In genomic region chr14:11553679-11554305, GRCm38 (mm10) we compare ENCODE assay signal across 8 mouse cellular contexts. TPM values are rescaled to one million over a fixed set of nuclear protein-coding genes. Genes with fewer than 3 reads are reported as not detected.
DNase-seq lines count a peak whose midpoint lies in the region; ATAC-seq lines count a peak whose summit lies in the region.

No protein-coding gene starts in this region.

- H3K9me3 ChIP-seq in erythroblast, embryonic 14.5 days (ENCODE audit: control insufficient read depth, low read length): no peaks in the 10 kb centered on the region
- H3K9me3 ChIP-seq in heart, embryonic 13.5 days: no peaks in the 10 kb centered on the region
- H3K9me3 ChIP-seq in liver, embryonic 12.5 days (replicated peaks): no peaks in the 10 kb centered on the region
- H3K9me3 ChIP-seq in stomach, embryonic 14.5 days (ENCODE audit: control insufficient read depth, low read depth, low read length): no peaks in the 10 kb centered on the region

- ATAC-seq in erythroblast, adult 5-6 weeks (replicated peaks; ENCODE audit: low FRiP score, poor library complexity, severe bottlenecking): no peak
- peak; percentile 22 for ATAC-seq in heart, embryonic 13.5 days (ENCODE audit: extremely low read depth, insufficient number of reproducible peaks, low FRiP score, low TSS enrichment)
- ATAC-seq in liver, embryonic 12.5 days: peak; percentile 28; the same call in 1 of the 2 replicates
- peak; percentile 64 for ATAC-seq in stomach, embryonic 14.5 days (ENCODE audit: insufficient number of reproducible peaks, insufficient read depth, low FRiP score, low read depth)

- peaks cover 56% of the 10 kb centered on the region for H3K27me3 ChIP-seq in erythroblast, embryonic 14.5 days (ENCODE audit: control insufficient read depth)
- no peaks in the 10 kb centered on the region for H3K27me3 ChIP-seq in heart, embryonic 13.5 days (replicated peaks)
- peaks cover 73% of the 10 kb centered on the region for H3K27me3 ChIP-seq in liver, embryonic 12.5 days (replicated peaks)
- H3K27me3 ChIP-seq in stomach, embryonic 14.5 days (ENCODE audit: control insufficient read depth, insufficient read depth, low read length): no peaks in the 10 kb centered on the region

- H3K9ac ChIP-seq in heart, embryonic 13.5 days: peak overlapping the region; percentile 96
- H3K9ac ChIP-seq in liver, embryonic 12.5 days: peak overlapping the region; percentile 61
- peak overlapping the region; percentile 85 for H3K9ac ChIP-seq in stomach, embryonic 14.5 days (replicated peaks; ENCODE audit: low read depth, low read length)

- peak overlapping the region; percentile 99 for H3K27ac ChIP-seq in heart, embryonic 13.5 days (replicated peaks)
- peak overlapping the region; percentile 76 for H3K27ac ChIP-seq in liver, embryonic 12.5 days
- peak overlapping the region; percentile 98 for H3K27ac ChIP-seq in stomach, embryonic 14.5 days (ENCODE audit: low read length)

- peak overlapping the region; percentile 49 for H3K4me3 ChIP-seq in erythroblast, embryonic 14.5 days (replicated peaks)
- H3K4me3 ChIP-seq in heart, embryonic 13.5 days: peak overlapping the region; percentile 90
- H3K4me3 ChIP-seq in liver, embryonic 12.5 days: peak overlapping the region; percentile 53
- H3K4me3 ChIP-seq in stomach, embryonic 14.5 days (ENCODE audit: low read depth, low read length): peak overlapping the region; percentile 84

- no peaks in the 10 kb centered on the region for H3K36me3 ChIP-seq in erythroblast, embryonic 14.5 days (ENCODE audit: control insufficient read depth)
- H3K36me3 ChIP-seq in heart, embryonic 13.5 days: no peaks in the 10 kb centered on the region
- no peaks in the 10 kb centered on the region for H3K36me3 ChIP-seq in liver, embryonic 12.5 days
- H3K36me3 ChIP-seq in stomach, embryonic 14.5 days (ENCODE audit: control insufficient read depth, insufficient read depth, low read length): no peaks in the 10 kb centered on the region

- peak; percentile 62 for DNase-seq in right cerebral cortex, adult 18-20 months
- no peak for DNase-seq in right cerebral cortex, postnatal 25 days
- no peak for DNase-seq in retina, embryonic 14.5 days (ENCODE audit: low spot score)

- H3K4me1 ChIP-seq in erythroblast, embryonic 14.5 days (ENCODE audit: control insufficient read depth): no peaks in the 10 kb centered on the region
- peaks cover 30% of the 10 kb centered on the region for H3K4me1 ChIP-seq in heart, embryonic 13.5 days
- H3K4me1 ChIP-seq in liver, embryonic 12.5 days: 0 out of 2 replicates have a peak, but pooled peaks cover 5% of the 10 kb centered on the region
- peaks cover 17% of the 10 kb centered on the region for H3K4me1 ChIP-seq in stomach, embryonic 14.5 days (ENCODE audit: control insufficient read depth, insufficient read depth, low read length)

- peak overlapping the region; percentile 97 for H3K4me2 ChIP-seq in heart, embryonic 13.5 days
- peak overlapping the region; percentile 64 for H3K4me2 ChIP-seq in liver, embryonic 12.5 days
- peak overlapping the region; percentile 98 for H3K4me2 ChIP-seq in stomach, embryonic 14.5 days (replicated peaks; ENCODE audit: low read depth, low read length)

- WGBS in heart, embryonic 13.5 days: under 1% methylated on average over 55 of the region's 57 CpGs
- WGBS in liver, embryonic 12.5 days (ENCODE audit: insufficient replicate concordance): under 1% methylated on average over 57 of the region's 57 CpGs
- WGBS in stomach, embryonic 14.5 days: under 1% methylated on average over 48 of the region's 57 CpGs

RNA-seq across cellular contexts. Expression of gene Ptprg, which starts 0.5 kb away (rescaled TPM):
- not detected in 2 replicates for polyA plus RNA-seq in erythroblast, embryonic 14.5 days (2012)
- total RNA-seq in erythroblast, adult 5-6 weeks (2015; ENCODE audit: low replicate concordance): not detected in 2 replicates
- total RNA-seq in erythroblast, adult 5-6 weeks (2017; ENCODE audit: low replicate concordance): not detected in 2 replicates
- 13.6 and 18.3 TPM in 2 replicates for polyA plus RNA-seq in heart, embryonic 13.5 days (2015; fragmentation: Nextera tagmentation; extraction: Ambion mirVana)
- 3.9 and 4.8 TPM in 2 replicates for polyA plus RNA-seq in liver, embryonic 12.5 days (2016; fragmentation: Nextera tagmentation; extraction: Ambion mirVana)
- polyA plus RNA-seq in stomach, embryonic 14.5 days (2014; fragmentation: Nextera tagmentation; extraction: Ambion mirVana): 29.2 and 31.3 TPM in 2 replicates
